Mouse (Mus musculus) retina, postnatal 7 days (tissue): ENCODE measurements around the gene Smyd2.
A peak's percentile ranks its signal among the peaks of the same experiment; 100 is the strongest.

Experiments used
- DNase-seq: peaks from one replicate; pipeline ENCODE4 v3.0.0-alpha.2; 2012; ENCODE audit warnings: low read depth, low spot score

Smyd2 gene

GRCm38 (mm10) chr1:189921818-189922592 is at the start of gene Smyd2:
Smyd2 (minus strand) TSS chr1:189922363.
- DNase-seq = peak; percentile 69

GRCm38 (mm10) chr1:189970381-189970780 is 48.2 kb upstream of the Smyd2 start:
- DNase-seq = no peak

DNA sequence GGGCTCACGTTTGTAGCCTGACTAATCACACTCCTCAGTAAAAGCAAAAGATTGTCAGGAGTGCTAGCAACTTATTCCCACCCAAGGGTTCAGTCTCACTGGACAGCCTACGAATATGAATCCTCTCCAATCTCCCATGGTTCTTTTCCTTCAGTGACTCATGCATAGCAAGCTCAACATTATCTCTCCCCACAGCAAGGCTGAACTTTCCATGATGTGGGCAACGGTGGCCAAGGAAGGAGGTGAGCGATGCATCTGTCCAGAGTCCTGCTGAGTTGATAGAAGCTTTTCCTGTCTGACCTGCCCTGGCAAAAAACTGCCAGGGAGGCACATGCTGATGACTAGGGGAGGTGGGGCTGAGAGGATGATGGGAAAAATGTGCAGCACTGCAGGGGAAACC is 45.9 kb upstream of the Smyd2 start:
- DNase-seq = no peak

- no peak for DNase-seq
Observed at GRCm38 (mm10) chr1:189960481-189960880, 38.3 kb upstream of the Smyd2 start.

- no peak for DNase-seq
Observed at GRCm38 (mm10) chr1:189959802-189960201, 37.6 kb upstream of the Smyd2 start.

GRCm38 (mm10) chr1:189951861-189952260 is 29.7 kb upstream of the Smyd2 start:
- no peak for DNase-seq

GRCm38 (mm10) chr1:189947411-189947810 is 25.2 kb upstream of the Smyd2 start:
- no peak for DNase-seq

DNA sequence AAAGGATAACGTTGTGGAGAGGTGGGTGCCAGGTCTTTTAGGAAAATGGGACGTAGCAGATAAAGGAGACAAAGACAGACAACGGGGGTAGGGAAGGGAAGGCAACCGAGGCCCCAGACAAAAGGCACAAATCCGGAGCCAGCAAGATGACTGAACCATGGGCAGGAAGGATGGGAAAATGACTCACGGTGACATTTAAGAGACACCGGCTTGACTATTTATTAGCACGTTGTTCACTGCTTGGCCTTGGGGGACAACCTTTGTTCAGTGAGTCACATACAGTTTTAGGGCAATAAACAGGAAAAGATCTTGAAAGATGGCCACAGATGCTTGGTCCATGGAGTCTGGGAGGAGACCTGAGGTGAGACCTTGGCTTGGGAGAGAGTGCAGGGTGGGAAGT is 24.0 kb upstream of the Smyd2 start:
- DNase-seq = no peak

GRCm38 (mm10) chr1:189941786-189942185 is 19.6 kb upstream of the Smyd2 start:
- no peak for DNase-seq

DNA sequence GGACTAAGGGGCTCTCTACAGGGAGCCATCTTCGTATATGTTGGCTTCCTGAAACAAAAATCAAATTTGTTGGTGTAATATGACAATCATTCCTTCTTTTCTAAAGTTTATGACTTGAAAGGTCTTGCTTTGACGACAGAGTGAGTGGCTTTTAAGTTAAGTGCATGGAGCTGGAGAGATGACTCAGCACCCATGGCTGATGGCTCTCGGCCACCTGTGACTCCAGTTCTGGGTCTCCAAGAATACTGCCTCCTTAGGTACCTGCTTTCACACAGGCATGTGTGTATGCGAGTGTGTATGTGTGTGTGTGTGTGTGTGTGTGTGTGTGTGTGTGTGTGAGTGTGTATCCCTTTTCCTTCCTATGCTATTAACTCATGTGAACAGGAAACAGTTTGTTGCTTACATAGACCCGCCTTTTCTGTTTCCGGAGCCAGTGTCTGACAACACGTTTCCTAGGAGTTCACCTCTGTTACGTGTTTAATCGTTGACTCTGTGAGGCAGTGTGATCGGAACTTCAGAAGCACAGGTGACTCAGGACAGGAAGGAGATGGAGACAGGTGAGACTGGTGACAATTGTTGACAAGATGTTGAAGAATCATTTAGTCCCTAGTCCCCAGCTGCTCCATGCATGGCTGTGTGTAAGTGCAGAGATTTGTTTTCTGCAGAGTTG is 14.4 kb upstream of the Smyd2 start:
- no peak for DNase-seq

- no peak for DNase-seq
Observed at GRCm38 (mm10) chr1:189933480-189934202, 11.5 kb upstream of the Smyd2 start.

GRCm38 (mm10) chr1:189932976-189933375 is 10.8 kb upstream of the Smyd2 start:
- no peak for DNase-seq

- DNase-seq = no peak
Observed at GRCm38 (mm10) chr1:189932190-189932589, 10.0 kb upstream of the Smyd2 start.

- DNase-seq = no peak
Observed at GRCm38 (mm10) chr1:189929896-189930295, 7.7 kb upstream of the Smyd2 start.

GRCm38 (mm10) chr1:189927644-189928043 is 5.5 kb upstream of the Smyd2 start:
- DNase-seq = peak; percentile 23

DNA sequence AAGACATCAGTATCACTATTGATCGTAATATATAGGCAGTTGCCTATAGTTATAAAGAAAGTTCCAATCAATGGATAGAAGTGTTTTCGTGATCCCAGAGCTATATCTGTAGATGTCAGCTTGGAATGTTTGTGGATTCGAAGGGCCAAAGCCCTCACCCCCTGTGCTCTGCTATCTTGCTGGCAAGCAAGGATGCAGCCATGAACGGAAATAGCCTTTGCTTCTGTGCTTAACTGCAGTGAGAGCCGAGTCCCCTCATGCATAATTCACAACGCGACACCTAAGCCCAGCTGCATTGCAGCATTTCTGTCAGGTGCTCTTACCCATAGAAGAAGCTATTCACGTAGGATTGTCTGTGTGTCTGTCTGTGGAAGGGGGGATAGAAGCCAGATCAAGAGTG is 4.1 kb upstream of the Smyd2 start:
- no peak for DNase-seq

- DNase-seq = no peak
Observed at GRCm38 (mm10) chr1:189923871-189924568, 1.9 kb upstream of the Smyd2 start.

- DNase-seq = no peak
Observed at GRCm38 (mm10) chr1:189923157-189923556, 994 bp upstream of the Smyd2 start.

- no peak for DNase-seq
Observed at GRCm38 (mm10) chr1:189922721-189923120, 558 bp upstream of the Smyd2 start.

DNA sequence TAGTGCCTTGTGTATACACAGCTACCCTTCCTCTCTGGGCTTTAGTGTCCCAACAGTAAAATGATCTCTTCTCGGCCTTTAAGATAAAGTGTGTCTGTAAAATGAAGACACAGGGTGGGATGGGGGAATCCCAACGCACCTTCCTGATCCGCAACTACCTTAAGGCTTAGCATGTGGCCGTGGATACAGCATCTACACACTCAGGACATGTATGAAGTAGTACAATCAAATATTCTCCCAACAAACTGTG is 670 bp downstream of the Smyd2 start:
- no peak for DNase-seq

DNA sequence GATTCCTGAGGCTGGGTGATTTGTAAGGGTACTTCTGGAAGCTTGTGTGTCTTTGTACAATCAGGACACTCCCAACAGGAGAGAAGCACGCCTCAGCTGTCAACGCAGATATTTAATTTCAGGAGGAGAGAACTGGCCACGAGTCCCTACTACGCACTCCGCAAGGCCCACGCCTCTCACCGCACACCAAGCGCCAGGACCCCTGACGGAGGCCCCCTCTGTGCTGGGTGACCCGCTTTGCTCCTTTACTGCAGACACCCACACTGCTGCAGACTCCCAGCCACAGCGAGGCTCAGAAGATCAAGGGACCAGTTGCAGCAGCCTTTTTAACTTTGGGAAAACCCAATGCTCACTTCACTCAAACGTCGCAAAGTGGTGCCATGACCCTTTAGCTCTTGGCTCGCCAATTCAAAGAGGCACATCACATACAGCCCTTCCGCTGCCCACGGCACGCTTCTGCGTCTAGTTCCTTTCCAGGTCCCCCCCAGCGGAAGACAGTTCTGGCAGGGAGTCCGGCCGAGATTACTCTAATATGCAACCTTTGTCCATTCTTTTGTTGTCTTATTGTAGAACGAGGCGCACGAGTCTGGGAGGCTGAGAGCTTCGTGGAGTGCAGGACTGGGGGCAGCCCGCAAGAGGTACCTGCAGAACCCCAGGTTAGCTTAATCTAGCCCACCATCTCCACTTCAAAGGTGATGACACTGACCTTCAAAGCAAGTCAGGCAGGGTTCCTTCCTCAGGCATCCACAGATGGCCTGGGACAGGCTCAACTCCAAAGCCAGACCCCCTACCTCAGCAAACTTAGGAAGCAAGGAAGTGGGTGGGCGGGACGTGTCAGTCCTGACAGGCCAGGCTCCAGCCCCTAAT is 1.2 kb downstream of the Smyd2 start:
- no peak for DNase-seq
